Mouse (Mus musculus): ENCODE data around the gene Smarcc1. TPM values are rescaled to one million over a fixed set of nuclear protein-coding genes. Genes with fewer than 3 reads are reported as not detected.
"Not testable (repeated sequence)": the region's sequence is repeated elsewhere in the genome, so short reads cannot be mapped to it uniquely, and the experiment has no call there.

Gene Smarcc1
- 181 and 190 TPM in 2 replicates for polyA plus RNA-seq (2014; fragmentation: Nextera tagmentation; extraction: Ambion mirVana)

DNA sequence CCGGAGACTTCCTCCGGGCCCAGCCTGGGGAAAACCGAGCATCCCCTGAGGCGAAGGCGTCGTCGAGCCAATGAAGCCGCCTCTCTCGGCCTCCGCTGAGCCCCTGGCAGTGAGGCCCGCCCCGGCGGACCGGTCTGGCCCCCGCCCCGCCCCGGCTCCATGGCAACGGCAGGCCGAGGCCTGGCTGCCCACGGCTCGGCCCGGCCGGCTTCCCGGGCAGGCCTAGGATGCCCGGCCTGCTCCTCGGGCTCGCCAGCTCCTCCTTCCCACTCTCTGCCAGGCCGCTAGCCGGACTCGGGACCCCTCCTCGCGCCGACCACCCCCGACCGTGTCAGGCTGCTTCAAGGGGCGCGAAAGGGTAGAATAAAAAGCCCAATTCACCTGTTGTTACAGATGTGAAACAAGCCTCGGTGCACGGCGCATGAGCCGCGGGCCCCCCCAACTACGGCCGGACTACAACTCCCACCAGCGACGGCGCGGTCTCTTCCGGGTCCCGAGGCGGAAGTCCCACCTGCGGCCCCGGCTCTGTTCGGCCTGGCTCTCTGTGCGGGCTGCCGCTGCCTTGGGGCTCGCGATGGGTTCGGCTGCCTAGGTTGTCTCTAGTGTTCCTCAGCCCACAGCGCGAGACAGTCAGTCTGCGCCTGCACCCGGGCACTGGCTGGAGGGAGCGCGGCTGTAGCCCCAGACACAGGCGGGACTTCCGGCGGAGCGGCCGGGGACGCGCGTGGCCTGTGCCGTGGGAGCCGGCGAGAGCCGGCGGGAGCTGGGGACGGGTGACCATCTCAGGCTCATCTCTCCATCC, at the start of gene Smarcc1:
Smarcc1 (plus strand) TSS at position 732 of the 802 bp plus-strand sequence.
- Histone ChIP-seq H3K4me3 (ENCODE audit: low read depth, low read length) (peak within 1 kb of the TSS; percentile 87), H3K9ac (ENCODE audit: low read length) (peak within 1 kb of the TSS; percentile 96), H3K9me3 (ENCODE audit: control insufficient read depth, low read length) (no peaks in the 10 kb centered on the region), H3K27ac (ENCODE audit: low read depth, low read length) (peak within 1 kb of the TSS; percentile 92), H3K4me2 (ENCODE audit: low read depth, low read length, severe bottlenecking) (peak within 1 kb of the TSS; percentile 75), H3K36me3 (ENCODE audit: control insufficient read depth, insufficient read depth, low read length) (peaks cover 3% of the 10 kb centered on the region; the same call in 1 of the 2 replicates), H3K27me3 (ENCODE audit: control insufficient read depth, insufficient read depth, low read length) (no peaks in the 10 kb centered on the region), H3K4me1 (replicated peaks; ENCODE audit: control insufficient read depth, insufficient read depth, low read length) (peaks cover 6% of the 10 kb centered on the region; the same call in 1 of the 2 replicates)
- DNase-seq (ENCODE audit: low spot score), result peak; percentile 96
- ATAC-seq (replicated peaks; ENCODE audit: low FRiP score), result peak; percentile 96
- WGBS, result under 1% methylated on average over 65 of the region's 79 CpGs

DNA sequence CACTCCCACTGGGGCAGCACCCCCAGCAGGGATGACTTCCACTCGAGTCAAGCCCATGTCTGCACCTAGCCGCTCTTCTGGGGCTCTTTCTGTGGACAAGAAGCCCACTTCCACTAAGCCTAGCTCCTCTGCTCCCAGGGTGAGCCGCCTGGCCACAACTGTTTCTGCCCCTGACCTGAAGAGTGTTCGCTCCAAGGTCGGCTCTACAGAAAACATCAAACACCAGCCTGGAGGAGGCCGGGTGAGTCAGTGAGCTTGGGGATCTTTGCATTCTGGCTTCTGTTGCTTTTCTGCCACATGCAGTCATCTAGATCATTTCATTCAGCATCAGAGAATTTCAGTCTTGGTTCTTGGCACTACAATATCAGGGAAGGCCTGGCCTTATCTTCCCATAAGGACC, 48.8 kb upstream of the Smarcc1 start:
- WGBS, result 88% methylated on average over 6 of the region's 6 CpGs
- ATAC-seq (replicated peaks; ENCODE audit: low FRiP score), result no peak
- no peak overlapping the region for H3K4me2 ChIP-seq (ENCODE audit: low read depth, low read length, severe bottlenecking)
- H3K9me3 ChIP-seq (ENCODE audit: control insufficient read depth, low read length), result no peaks in the 10 kb centered on the region
- H3K36me3 ChIP-seq (ENCODE audit: control insufficient read depth, insufficient read depth, low read length), result peaks cover 5% of the 10 kb centered on the region; the same call in 1 of the 2 replicates
- no peak overlapping the region for H3K27ac ChIP-seq (ENCODE audit: low read depth, low read length)
- no peak overlapping the region for H3K9ac ChIP-seq (ENCODE audit: low read length)
- H3K4me3 ChIP-seq (ENCODE audit: low read depth, low read length), result no peak overlapping the region
- no peak for DNase-seq (ENCODE audit: low spot score)
- no peaks in the 10 kb centered on the region for H3K27me3 ChIP-seq (ENCODE audit: control insufficient read depth, insufficient read depth, low read length)
- no peaks in the 10 kb centered on the region for H3K4me1 ChIP-seq (replicated peaks; ENCODE audit: control insufficient read depth, insufficient read depth, low read length)

DNA sequence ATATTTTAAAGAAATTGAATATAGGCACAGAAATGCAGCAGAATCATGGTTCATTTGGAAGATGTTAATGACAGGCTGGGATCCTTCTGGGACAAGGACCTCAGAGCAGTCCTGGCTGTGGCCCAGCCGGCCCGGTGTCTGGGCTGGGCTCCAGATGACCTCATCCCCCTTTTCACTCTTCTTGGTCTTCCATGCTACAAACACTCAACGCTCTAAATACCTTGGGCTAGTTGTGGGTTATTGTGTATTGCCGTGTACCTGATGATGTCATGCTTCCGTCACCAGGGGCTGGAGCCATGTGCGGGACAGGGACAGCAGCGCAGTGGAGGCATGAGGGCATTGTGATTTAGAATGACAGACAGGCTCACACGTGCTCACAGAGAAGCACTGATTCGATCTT, 47.1 kb upstream of the Smarcc1 start:
- Histone ChIP-seq H3K9ac (ENCODE audit: low read length) (no peak overlapping the region), H3K4me1 (replicated peaks; ENCODE audit: control insufficient read depth, insufficient read depth, low read length) (no peaks in the 10 kb centered on the region), H3K4me3 (ENCODE audit: low read depth, low read length) (no peak overlapping the region), H3K36me3 (ENCODE audit: control insufficient read depth, insufficient read depth, low read length) (peaks cover 5% of the 10 kb centered on the region; the same call in 1 of the 2 replicates), H3K27ac (ENCODE audit: low read depth, low read length) (no peak overlapping the region), H3K9me3 (ENCODE audit: control insufficient read depth, low read length) (no peaks in the 10 kb centered on the region), H3K27me3 (ENCODE audit: control insufficient read depth, insufficient read depth, low read length) (no peaks in the 10 kb centered on the region), H3K4me2 (ENCODE audit: low read depth, low read length, severe bottlenecking) (no peak overlapping the region)
- WGBS, result 87% methylated on average over 9 of the region's 9 CpGs
- DNase-seq (ENCODE audit: low spot score) (no peak), ATAC-seq (replicated peaks; ENCODE audit: low FRiP score) (no peak)

DNA sequence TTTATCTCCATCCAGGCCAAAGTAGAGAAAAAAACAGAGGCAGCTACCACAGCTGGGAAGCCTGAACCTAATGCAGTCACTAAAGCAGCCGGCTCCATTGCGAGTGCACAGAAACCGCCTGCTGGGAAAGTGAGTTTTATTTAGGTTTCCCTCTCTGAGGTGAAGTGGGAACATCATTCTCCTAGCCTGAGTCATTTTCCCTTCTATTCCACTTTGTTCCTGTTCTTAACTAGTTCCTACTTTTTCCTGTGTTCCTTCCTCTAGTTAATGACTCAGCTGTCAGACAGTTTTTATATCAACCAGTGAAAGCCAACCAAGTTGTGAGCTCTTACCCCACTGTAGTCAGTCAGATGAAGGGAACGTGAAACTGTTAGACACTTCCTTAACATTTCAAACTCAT, 46.5 kb upstream of the Smarcc1 start:
- Histone ChIP-seq H3K27me3 (ENCODE audit: control insufficient read depth, insufficient read depth, low read length) (no peaks in the 10 kb centered on the region), H3K9me3 (ENCODE audit: control insufficient read depth, low read length) (no peaks in the 10 kb centered on the region), H3K4me2 (ENCODE audit: low read depth, low read length, severe bottlenecking) (no peak overlapping the region), H3K9ac (ENCODE audit: low read length) (no peak overlapping the region), H3K4me1 (replicated peaks; ENCODE audit: control insufficient read depth, insufficient read depth, low read length) (no peaks in the 10 kb centered on the region), H3K36me3 (ENCODE audit: control insufficient read depth, insufficient read depth, low read length) (peaks cover 5% of the 10 kb centered on the region; the same call in 1 of the 2 replicates), H3K4me3 (ENCODE audit: low read depth, low read length) (no peak overlapping the region), H3K27ac (ENCODE audit: low read depth, low read length) (no peak overlapping the region)
- DNase-seq (ENCODE audit: low spot score) (no peak), ATAC-seq (replicated peaks; ENCODE audit: low FRiP score) (no peak)
- WGBS, result 89% methylated on average over 4 of the region's 4 CpGs

DNA sequence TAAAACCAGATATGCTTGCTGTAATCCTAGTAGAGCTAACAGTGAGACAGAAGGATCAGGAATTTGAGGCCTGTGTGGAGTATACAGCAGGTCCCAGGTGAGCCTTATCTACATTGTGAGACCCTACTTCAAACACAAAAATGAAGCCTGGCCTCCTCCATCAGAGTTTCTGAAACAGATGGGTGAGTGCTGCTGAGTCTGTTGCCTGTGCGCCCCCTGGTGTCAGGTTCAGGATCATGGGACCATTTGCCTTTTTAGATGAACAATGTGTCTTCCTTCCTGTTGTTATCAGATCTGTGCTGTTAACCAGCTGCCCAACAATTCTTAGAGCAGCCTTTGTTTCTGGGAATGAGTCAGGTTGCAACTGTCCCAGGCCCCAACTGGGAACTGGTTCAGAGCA, 45.7 kb upstream of the Smarcc1 start:
- no peak overlapping the region for H3K27ac ChIP-seq (ENCODE audit: low read depth, low read length)
- H3K27me3 ChIP-seq (ENCODE audit: control insufficient read depth, insufficient read depth, low read length), result no peaks in the 10 kb centered on the region
- H3K9ac ChIP-seq (ENCODE audit: low read length), result no peak overlapping the region
- 0 out of 2 replicates have a peak, but pooled peaks have one; percentile 27 for ATAC-seq (replicated peaks; ENCODE audit: low FRiP score)
- no peak overlapping the region for H3K4me3 ChIP-seq (ENCODE audit: low read depth, low read length)
- DNase-seq (ENCODE audit: low spot score), result peak; percentile 87
- no peak overlapping the region for H3K4me2 ChIP-seq (ENCODE audit: low read depth, low read length, severe bottlenecking)
- H3K36me3 ChIP-seq (ENCODE audit: control insufficient read depth, insufficient read depth, low read length), result peaks cover 5% of the 10 kb centered on the region; the same call in 1 of the 2 replicates
- 10% methylated on average over 1 of the region's 1 CpGs for WGBS
- H3K4me1 ChIP-seq (replicated peaks; ENCODE audit: control insufficient read depth, insufficient read depth, low read length), result no peaks in the 10 kb centered on the region
- H3K9me3 ChIP-seq (ENCODE audit: control insufficient read depth, low read length), result no peaks in the 10 kb centered on the region

DNA sequence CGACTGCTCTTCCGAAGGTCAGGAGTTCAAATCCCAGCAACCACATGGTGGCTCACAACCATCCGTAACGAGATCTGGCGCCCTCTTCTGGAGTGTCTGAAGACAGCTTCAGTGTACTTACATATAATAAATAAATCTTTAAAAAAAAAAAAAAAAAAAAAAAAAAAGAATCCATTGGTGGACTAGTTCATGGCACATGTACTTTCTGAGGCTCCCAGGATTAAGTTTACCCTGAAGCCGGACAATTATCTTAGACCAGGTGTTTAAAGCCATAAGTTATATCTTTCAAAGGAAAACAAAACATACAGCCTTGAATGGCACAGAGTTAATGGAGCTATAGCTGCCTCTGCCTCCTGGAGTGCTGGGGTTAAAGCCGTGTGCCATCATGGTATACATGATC, 41.0 kb upstream of the Smarcc1 start:
- WGBS, result 84% methylated on average over 4 of the region's 7 CpGs

DNA sequence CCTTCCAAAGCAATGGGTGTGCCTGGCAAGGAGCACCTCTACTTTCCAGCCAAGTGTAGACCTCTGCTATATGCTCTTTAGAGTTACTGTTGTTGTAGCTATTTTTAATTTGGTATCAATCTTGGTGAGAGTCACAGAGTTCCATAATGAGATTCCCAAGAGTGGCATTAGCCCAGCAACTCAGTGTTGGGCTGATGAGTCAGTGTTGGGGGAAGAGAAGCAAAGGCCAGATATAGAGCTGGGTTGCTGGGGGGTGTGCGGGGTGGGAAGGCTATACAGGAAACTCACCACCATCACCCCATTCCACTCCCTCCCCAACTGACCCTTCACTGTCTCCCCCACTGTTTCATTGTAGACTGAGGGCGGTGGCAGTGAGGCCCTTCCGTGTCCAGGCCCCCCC, 36.4 kb upstream of the Smarcc1 start:
- Histone ChIP-seq H3K27me3 (ENCODE audit: control insufficient read depth, insufficient read depth, low read length) (no peaks in the 10 kb centered on the region), H3K36me3 (ENCODE audit: control insufficient read depth, insufficient read depth, low read length) (peaks cover 15% of the 10 kb centered on the region; the same call in 1 of the 2 replicates), H3K4me2 (ENCODE audit: low read depth, low read length, severe bottlenecking) (no peak overlapping the region), H3K9me3 (ENCODE audit: control insufficient read depth, low read length) (no peaks in the 10 kb centered on the region), H3K9ac (ENCODE audit: low read length) (no peak overlapping the region), H3K27ac (ENCODE audit: low read depth, low read length) (no peak overlapping the region), H3K4me1 (replicated peaks; ENCODE audit: control insufficient read depth, insufficient read depth, low read length) (no peaks in the 10 kb centered on the region), H3K4me3 (ENCODE audit: low read depth, low read length) (no peak overlapping the region)
- ATAC-seq (replicated peaks; ENCODE audit: low FRiP score) (no peak), DNase-seq (ENCODE audit: low spot score) (peak; percentile 47)
- 68% methylated on average over 3 of the region's 3 CpGs for WGBS

More for the DNA sequence above, 41.0 kb upstream of the Smarcc1 start:
- H3K36me3 ChIP-seq (ENCODE audit: control insufficient read depth, insufficient read depth, low read length); H3K4me3 ChIP-seq (ENCODE audit: low read depth, low read length); H3K4me2 ChIP-seq (ENCODE audit: low read depth, low read length, severe bottlenecking); H3K9ac ChIP-seq (ENCODE audit: low read length); DNase-seq (ENCODE audit: low spot score); H3K27me3 ChIP-seq (ENCODE audit: control insufficient read depth, insufficient read depth, low read length); H3K4me1 ChIP-seq (replicated peaks; ENCODE audit: control insufficient read depth, insufficient read depth, low read length); ATAC-seq (replicated peaks; ENCODE audit: low FRiP score); H3K9me3 ChIP-seq (ENCODE audit: control insufficient read depth, low read length); H3K27ac ChIP-seq (ENCODE audit: low read depth, low read length): not testable (repeated sequence)

DNA sequence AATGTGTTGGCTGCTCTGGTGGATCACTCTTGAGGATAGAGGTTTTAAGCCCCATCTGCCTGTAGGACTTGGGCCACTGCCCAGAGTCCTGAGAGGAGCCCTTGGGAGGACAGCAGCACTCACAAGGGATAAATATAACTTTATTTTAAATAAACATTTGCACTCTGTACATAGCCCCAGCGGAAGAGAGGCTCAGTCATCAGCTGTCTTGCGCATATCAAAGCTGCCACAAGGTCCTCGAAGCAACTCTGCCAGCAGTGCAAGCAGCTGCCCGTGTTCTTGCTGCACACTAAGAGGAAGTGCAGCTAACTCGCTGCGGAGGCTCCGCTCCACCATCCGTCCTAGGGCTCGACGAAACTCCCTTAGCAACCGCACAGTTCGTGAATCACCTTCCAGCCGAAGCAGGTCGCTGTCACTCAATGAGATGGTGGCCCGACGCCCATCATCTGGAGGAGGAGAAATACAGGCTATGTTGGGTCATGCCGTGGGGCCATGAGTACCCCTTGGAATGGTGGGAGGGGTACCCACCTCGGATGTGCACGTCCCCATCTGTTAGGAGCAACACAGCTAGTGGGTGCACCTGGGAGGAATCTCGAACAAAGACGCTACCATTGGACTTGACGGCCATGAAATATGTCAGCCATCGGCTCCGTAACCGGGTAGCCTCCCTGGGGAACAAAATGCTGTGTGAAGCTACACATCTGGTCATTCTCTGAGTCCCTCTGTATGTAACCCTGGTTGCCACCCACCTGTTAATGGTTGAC, 33.1 kb upstream of the Smarcc1 start:
- no peaks in the 10 kb centered on the region for H3K9me3 ChIP-seq (ENCODE audit: control insufficient read depth, low read length)
- H3K4me3 ChIP-seq (ENCODE audit: low read depth, low read length), result no peak overlapping the region
- 94% methylated on average over 25 of the region's 25 CpGs for WGBS
- H3K36me3 ChIP-seq (ENCODE audit: control insufficient read depth, insufficient read depth, low read length), result peaks cover 37% of the 10 kb centered on the region
- DNase-seq (ENCODE audit: low spot score) (peak; percentile 48), ATAC-seq (replicated peaks; ENCODE audit: low FRiP score) (no peak)
- no peaks in the 10 kb centered on the region for H3K27me3 ChIP-seq (ENCODE audit: control insufficient read depth, insufficient read depth, low read length)
- H3K9ac ChIP-seq (ENCODE audit: low read length), result no peak overlapping the region
- no peaks in the 10 kb centered on the region for H3K4me1 ChIP-seq (replicated peaks; ENCODE audit: control insufficient read depth, insufficient read depth, low read length)
- H3K27ac ChIP-seq (ENCODE audit: low read depth, low read length), result no peak overlapping the region
- H3K4me2 ChIP-seq (ENCODE audit: low read depth, low read length, severe bottlenecking), result no peak overlapping the region

Data from forebrain, embryonic 11.5 days (tissue).